Mouse (Mus musculus) A20 (cell line): ENCODE measurements around the gene Tmem59l.

Experiments
- DNase-seq: peaks from one replicate; pipeline ENCODE4 v3.0.0-alpha.2; 2011; ENCODE audit warnings: low read depth, low spot score

Tmem59l gene

DNA sequence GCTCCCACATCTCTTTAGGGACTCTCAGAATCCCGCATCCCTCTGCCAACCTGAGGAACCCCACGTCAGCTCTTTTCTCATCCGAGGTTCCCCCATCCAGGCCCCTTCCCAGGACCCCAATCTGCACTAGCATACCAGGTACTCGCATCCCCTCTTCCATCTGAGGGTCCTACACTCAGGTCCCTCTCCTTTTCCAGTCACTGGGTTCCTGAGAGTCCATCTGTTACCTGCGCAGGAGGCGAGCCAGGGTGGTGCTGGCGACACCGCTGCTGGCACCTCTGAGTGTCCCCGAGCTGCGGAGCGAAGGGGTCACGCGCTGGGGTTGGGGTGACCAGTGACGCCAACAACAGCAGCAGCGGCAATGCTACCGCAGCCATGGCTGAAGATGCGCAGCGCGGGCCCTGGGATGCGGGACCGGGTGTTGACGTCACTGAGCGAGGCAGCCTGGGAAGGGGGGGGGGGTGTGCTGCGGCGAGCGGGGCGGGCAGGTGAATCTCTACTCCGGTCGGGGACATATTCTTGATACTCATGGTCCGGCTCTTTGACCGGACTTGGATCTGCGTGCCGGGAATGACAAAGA, at the start of gene Tmem59l:
Gene Tmem59l, minus strand, starts transcription at position 418 of the 580 bp plus-strand sequence.
- no peak for DNase-seq

DNA sequence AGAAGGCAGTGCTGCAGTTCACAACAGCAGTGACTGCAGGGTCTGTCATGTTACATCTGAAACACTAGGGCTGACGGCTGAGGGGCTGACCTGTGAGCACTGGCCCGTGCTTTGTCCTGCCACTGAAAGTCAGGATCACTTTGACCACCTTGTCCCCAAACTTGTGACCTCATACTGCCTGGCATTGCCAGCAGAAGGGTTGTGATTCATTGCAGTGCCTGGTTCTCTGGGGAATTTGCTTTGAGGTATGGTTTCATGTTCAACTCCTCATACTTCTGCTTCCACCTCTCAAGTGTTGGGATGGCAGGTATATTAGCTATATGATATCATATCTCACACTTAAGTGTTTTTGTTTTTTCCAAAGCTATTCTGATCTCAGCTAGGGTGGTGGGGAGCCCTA, 48.5 kb upstream of the Tmem59l start:
- DNase-seq, result no peak

DNA sequence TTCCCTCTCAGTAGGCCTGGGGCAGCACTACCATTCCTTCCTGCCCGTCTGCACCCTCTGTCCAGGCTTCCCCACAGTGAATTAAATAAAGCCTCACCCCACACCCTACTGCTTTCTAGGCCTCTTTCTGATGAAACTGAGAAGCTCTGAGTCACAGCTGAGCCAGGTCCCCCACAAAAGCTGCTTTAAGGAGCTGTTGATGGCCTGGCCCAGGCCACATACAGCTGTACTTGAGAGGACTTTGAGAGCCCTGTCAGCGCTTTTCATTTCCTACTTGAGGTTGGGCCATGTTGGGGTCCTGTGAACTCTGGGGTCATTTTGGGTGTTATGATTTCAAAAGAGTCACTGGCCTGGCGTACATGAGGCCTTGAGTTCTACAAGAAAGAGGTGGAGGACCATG, 48.1 kb upstream of the Tmem59l start:
- DNase-seq, result no peak

DNA sequence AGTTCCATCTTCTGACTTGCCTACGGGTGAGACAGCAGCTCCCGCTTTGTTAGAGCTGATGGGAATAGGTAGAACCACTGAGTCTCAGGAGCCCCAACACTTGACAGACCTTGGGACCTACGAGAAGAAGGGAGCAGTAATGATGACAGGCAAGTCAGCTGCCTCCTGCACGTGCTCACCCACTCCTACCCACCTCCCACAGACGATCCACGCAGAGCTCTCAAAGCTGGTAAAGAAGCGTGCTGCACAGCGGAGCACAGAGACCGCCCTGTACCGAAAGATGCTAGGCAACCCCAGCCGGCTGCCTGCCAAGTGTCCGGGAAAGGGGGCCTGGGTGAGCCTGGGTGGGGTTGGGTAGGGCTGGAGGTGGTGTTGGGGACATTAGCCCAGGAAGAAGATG, 47.1 kb upstream of the Tmem59l start:
- no peak for DNase-seq

DNA sequence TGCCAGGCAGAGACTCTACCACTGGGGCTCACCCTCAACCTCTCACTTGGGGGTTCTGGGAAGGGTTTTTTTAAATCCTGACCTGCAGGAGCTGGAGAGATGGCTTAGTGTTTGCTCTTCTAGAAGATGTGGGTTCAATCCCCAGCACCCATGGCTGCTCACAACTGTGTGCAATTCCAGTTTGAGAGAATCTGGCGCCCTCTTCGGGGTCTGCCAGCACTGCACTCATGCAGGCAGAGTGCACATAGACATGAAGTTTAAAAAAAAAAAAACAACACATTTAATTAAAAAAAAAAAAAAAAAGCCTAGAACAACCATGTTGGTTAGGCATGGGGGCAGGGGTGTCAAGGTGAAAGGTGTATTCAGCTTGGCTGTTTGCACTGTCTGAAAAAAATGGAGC, 43.2 kb upstream of the Tmem59l start:
- DNase-seq, result no peak

DNA sequence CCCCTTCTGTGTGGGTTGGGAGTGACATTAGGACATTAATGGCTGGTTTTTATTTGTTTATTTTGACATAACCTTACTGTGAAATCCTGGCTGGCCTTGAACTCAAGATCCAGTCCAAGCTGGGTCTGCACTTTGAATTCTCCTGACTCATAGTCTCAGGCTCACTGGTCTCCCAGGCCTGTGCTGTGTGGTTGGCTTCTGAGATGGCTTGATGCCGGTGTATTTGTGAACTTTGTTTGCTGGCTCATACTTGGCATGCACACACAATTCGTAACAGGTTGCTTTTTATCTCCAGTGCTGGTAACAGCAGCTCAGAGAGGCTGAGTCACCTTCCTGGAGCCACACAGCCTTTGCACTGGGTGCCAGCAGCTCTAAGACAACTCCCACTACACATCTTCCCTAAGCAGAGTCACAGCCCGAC, 42.6 kb upstream of the Tmem59l start:
- no peak for DNase-seq

DNA sequence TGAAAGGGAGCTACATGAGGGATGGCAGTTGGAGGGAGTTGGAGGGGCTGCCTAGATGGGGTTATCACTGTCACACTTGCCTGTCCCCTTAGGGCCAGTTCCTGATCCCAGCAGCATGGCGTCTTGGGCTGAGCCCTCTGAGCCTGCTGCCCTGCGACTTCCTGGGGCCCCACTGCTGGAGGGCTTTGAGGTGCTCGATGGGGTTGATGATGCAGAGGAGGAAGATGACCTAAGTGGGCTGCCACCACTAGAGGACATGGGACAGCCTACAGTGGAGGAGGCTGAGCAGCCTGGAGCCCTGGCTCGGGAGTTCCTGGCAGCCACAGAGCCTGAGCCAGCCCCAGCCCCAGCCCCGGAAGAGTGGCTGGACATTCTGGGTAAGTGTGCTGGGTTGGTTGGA, 42.1 kb upstream of the Tmem59l start:
- DNase-seq, result no peak

DNA sequence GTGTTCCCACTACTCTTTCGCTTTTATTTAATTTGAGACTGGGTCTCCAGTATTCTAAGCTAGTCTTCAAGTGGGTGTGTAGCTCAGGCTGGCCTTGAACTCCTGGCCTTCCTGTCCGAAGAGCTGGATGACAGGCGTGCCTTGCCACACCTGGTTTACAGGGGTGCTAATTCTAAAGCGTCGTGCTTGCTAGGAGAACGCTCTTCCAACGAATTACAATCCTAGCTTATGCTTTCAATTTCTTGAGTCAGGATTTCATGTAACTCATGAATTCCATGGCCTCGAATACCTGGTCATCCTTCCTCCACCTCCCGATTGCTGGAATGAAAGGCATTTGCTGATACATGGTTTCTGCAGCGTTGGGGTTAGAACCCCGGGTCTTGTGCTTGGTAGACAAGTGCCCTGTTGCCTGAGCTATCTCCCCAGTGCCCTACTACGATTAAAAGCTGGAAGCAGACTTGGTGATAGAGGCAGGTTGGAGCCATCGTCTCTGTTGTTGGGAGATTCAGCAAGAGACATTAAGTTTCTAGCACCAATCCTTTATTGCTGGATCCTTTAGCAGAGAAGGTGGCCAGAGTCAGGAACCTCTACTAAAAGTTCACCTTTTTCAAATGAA, 41.1 kb upstream of the Tmem59l start:
- DNase-seq, result no peak

DNA sequence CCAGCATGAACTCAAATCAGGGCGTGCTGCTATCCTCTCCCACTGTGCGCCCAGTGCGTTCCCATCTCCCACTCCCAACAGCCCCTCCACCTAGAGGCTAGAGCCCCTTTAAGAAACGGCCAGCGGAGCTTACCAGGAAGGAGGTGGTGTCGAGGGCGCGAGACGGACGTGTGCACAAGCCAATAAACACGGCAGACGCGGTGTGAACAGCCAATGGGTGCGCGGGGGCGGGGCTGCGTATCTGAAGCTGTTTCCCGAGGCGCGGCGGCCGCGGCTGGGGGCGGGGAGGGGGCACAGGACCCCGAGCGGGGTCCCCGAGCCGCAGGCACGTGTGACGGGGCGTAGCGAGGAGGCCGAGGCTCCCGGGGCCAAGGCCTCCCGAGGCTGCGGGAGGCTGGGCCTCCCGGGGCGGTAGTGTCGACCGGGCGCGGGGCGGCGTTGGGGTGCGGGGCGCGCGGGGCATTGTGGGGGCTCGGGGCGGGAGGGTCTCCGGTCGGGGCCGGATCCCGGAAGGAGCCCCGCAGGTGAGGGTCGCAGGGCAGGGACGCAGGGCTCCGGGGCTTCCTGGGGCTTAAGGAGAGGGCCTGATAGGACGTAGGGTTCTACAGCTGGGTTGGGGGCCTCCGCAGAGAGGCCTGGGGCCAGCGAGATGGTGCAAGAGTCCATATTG, 40.5 kb upstream of the Tmem59l start, which contains the start of the genes Fkbp8 and Kxd1:
Gene Fkbp8, plus strand, starts transcription at position 213 of the 670 bp plus-strand sequence.
Gene Kxd1, minus strand, starts transcription at position 445 of the 670 bp plus-strand sequence.
- DNase-seq, result peak; percentile 96

DNA sequence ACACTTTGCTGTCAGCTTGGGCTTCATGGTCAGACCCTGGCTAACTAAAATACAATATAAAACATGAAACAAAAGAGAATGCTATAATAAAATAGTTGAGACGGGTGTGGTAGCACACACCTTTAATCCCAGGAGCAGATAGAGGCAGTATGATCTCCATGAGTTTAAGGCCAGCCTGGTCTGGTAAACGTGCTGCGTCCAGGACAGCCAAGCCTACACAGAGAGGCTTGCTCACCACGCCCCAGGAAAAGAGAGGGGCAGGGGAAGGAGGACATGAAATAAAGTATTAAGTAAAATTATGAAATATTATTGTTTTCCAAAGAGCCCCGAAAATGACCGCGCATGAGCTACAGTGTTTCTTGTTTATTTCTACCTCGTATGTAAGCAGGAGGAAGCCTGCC, 40.0 kb upstream of the Tmem59l start:
- no peak for DNase-seq

DNA sequence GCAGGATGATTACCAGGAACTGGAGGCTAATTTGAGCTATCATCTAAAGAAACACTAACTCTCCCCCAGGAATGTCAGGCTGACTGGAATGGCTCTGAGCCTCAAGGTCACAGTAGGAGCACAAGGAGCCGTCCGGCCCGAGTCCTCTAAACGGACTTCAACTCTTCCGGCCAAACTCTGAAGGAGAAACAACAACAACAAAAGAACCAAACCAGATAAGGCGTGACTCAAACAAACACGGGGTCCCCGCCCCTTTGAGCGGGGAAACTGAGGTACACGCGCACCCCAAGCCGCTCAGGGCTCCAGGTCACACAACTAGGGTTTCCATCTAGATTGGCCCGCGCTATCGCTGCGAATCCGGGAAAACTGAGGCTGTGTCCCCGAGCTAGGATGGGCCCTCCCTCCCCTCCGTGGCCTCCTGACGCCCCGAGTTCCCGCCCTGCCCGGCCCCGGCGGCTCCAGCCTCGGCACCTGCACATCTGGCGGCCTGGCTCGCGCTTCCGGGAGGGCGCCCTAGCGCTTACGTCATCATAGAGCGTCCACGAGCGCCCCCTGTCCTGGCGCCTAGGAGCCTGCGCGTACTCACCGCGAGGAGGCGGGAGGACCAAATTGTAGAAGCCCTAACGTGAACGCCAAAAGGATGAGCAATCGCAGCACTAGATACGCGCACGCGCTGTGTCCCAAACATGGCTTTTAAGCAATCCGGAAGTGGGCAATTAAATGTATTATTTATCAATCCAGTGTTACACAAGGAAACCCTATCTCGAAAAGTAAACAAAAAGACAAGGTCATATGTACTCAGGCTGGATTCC, 35.6 kb upstream of the Tmem59l start:
- DNase-seq, result peak; percentile 99

DNA sequence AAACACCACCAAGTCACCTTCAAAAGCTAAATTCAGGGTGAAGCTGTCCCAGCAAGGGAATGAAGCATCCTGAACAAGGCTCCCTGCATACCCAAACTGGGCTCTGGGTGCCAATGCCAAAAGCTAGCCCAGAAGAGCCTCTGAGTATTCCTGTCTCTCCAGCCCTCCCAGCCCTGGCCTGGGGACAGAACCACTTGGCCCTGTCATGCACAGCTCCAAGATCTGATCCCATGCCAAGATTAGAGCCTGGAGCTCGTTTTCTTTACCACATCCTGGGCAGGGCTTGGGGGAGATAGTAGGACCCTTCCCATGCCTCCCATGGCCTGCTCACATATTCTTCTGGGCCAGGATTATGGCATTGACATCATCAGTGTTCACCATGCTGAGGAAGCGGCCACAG, 32.4 kb upstream of the Tmem59l start:
- DNase-seq, result no peak

DNA sequence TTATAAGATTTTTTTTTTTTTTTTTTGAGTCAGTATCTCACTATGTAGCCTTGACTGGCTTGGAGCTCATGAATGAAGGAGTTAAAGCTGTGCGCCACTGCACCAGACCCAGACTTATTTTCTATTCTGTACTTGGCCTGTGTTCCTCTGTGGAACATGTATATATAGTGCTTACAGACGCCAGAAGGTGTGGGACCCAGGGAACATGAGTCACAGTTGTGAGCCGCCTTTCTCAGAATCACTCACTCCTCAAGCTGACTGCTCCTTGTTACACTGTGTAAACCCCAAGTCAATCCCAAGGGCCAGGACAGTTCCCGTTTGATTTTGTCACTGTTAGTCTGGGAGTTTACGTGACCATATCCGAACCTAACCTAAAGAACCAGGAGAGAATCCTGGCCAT, 31.9 kb upstream of the Tmem59l start:
- DNase-seq, result no peak

DNA sequence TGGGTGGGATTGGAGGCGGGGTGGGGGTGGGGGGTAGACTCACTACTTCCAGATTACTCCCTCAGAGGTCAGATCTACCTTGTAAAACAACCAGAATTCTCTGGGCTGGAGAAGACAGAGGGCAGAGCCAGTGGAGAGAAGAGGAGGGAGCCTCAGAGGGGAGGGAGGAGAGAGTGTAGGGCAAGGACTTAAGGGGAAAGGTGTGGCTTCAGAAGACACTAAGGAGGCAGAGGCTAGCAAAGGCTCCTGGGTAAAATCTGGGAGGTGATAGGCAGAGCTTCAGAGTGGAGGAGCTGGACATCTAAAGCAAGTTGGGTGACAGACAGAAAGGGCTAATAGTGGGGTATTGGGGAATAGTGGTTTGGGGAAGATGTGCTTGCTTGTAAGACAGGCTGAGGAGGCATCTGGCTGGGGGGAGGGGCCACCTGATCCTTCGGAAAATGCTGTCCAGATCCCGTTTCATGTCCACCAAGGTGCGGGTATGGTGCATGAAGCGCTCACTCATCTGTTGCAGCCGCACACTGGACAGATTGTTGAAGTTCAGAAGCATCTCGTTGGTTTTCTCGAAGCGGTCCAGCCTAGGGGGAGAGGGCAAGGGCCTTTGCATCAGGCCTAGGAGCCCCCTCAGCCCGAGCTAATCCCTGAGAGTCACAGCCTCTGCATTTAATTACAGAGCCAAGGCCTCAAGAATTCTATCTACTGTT, 30.9 kb upstream of the Tmem59l start:
- DNase-seq, result no peak

DNA sequence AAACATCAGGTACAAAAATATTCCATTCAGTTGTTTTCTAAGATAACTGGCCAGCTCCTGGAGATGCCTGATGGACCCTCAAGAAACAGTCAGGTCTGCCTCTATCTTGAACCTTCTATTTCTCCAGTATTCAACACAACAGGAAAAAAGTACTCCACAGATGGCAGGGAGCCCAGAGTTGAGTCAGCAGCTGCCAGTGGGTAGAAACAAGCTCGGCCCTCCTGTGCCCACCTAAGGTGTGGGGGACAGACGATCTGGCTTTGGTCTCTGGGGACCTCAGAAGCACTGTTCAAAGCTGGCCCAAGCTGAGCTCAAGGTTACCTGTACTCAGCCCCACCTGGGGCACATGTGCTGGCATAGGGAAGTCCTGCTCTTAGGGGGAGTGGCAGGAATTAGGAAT, 26.3 kb upstream of the Tmem59l start:
- no peak for DNase-seq

DNA sequence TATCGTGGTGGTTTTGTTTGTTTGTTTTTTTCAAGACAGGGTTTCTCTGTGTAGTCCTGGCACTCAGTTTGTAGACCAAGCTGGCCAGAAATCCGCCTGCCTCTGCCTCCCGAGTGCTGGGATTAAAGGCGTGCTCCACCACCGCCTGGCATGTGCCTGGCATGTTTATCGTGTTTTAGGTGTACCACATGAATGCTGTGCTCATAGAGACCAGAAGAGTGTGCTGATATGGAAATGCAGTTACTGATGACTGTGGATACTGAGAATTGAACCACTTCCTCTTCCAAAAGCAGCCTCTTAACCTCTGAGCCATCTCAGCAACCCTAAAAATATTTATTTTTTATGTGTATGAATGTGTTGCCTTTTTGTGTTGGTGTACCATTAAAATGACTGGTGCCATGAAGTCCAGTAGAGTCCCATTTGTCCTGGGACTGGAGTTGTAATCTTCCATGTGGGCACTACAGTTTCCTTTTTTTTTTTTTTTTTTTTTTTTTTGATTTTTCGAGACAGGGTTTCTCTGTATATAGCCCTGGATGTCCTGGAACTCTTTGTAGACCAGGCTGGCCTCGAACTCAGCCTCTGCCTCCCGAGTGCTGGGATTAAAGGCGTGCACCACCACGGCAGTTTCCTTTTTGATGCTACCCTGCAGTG, 25.2 kb upstream of the Tmem59l start:
- DNase-seq, result peak; percentile 75

DNA sequence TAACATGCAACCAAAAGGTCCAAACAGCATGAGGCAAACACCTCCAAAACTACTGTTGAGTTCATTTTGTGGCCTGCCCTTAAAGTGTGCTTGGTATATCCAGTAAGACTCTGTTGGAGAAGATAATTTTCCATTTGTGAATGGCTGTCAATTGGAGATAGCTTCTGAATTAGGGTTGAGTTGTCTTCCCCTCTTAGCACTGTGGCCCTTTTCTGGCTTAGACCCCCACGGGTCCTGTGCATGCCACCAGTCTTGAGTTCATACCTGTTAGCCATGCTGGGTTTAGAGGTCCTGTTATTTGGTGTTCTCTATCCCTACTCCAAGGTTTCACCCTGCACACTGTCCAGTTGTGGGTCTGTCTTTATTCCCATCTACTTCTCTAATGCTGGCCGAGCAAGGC, 24.6 kb upstream of the Tmem59l start:
- DNase-seq, result peak; percentile 51

DNA sequence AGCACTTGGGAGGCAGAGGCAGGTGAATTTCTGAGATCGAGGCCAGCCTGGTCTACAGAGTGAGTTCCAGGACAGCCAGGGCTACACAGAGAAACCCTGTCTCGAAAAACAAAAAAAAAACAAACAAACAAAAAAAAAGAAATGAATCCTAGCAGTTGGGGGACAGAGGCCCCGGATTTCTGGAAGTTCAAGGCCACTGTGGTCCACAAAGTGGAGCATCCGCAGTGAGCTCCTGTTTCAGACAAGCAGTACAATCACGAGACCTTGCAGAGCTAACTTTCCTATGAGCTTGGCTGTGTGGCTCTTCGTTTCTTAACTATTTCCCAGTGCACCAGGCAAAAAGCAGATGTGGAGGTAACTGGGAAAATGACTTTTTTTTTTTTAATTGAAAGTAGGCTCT, 24.0 kb upstream of the Tmem59l start:
- DNase-seq, result peak; percentile 39

DNA sequence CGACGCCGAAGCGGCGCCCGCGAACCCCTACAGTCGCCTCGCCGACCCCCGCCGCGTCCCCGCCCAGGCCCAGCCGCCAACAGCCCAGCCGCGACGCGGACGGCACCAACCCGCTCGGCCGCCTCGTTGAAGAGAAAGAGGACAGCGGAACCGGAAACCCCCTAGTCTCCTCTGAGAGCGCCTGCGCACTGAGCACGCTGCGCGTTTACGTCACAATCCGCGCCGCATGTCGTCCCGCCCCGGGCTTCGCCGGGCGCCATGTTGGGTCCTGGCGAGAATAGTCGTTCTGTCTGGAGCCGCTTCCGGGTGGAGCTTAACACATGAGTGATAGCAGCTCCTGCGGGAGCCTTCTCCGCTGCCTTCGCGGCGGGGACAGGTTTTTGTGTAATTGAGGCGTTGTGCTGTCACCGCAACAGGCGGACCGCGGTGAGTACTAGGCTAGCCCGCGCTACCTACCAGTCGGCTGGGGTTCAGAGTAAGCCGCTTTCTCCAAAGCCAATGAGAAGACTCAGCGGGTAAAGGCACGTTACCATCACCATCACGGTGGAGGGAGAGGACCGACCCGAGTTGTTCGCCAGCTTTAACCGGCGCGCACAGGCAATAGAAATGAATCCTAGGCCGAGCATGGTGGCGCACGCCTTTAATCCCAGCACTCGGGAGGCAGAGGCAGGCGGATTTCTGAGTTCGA, 23.2 kb upstream of the Tmem59l start, which contains the start of gene Uba52:
Gene Uba52, minus strand, starts transcription at position 574 of the 688 bp plus-strand sequence.
- DNase-seq, result peak; percentile 97

DNA sequence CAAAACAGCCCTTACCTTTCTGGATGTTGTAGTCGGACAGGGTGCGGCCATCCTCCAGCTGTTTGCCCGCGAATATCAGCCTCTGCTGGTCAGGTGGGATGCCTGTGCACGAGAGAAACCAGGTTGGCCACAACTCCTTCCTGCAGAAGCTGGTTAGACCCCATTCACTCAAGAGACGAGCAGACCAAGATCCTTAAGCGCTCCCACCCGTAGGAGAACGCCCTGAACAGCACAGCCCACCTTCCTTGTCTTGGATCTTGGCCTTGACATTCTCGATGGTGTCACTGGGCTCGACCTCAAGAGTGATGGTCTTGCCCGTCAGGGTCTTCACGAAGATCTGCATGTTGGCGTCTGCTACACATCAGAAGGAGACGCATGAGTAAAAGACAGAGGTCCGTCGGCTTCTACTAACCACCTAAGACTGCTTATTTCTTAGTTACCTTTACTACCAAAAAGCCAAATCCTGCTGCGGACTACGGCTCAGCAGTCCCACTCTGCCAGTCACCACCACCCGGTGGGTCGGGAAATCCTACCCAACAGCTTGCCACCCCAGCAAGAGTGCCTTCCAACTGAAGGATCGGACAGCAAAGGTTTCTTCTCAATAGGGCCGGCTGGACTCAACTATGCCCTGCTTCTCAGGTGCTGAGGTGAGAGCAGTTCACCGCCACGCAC, 22.3 kb upstream of the Tmem59l start:
- DNase-seq, result no peak
